In genomic region chr11:111843728-111844258, GRCm38 (mm10) we compare ENCODE assay signal across 12 mouse cellular contexts.
DNase-seq lines count a peak whose midpoint lies in the region; ATAC-seq and TF ChIP-seq lines count a peak whose summit lies in the region.
"Had no signal": no experiment of that assay in that cellular context is flagged by ENCODE, and none has a peak within 500 bp of the region (broad histone marks: within the 10 kb centered on the region; RNA-seq: fewer than 3 reads in every experiment).

No protein-coding gene starts in this region.

- no peak for TF ChIP-seq POLR2A in ES-Bruce4 (IDR thresholded peaks at IDR 0.05; ENCODE audit: insufficient read depth, low read length)

- TF ChIP-seq EP300 in ES-Bruce4 (IDR thresholded peaks at IDR 0.05; ENCODE audit: insufficient read depth, low read depth, low read length): 0 out of 2 replicates have a peak, but pooled peaks have one; percentile 14

- no peak for TF ChIP-seq CTCF in ES-Bruce4 (IDR thresholded peaks at IDR 0.05; ENCODE audit: low read depth, low read length)

- peak; percentile 3 for DNase-seq in Muller cell, postnatal 12 days (ENCODE audit: inconsistent ontology term)
- DNase-seq in forebrain, embryonic 11.5 days (ENCODE audit: low spot score): peak; percentile 68
- DNase-seq in testis, postnatal 14 days (ENCODE audit: low spot score): no peak
- DNase-seq in layer of hippocampus, adult 9-11 months: no peak
- DNase-seq: lung, adult 18-20 months; right cerebral cortex, adult 18-20 months had no signal

- no peaks in the 10 kb centered on the region for H3K4me1 ChIP-seq in ES-Bruce4 (ENCODE audit: control insufficient read depth, insufficient read depth, low read length)
- peaks cover 5% of the 10 kb centered on the region; the same call in 1 of the 2 replicates for H3K4me1 ChIP-seq in forebrain, embryonic 11.5 days (replicated peaks; ENCODE audit: control insufficient read depth, insufficient read depth, low read length)
- peaks cover 25% of the 10 kb centered on the region for H3K4me1 ChIP-seq in midbrain, embryonic 12.5 days

- no peak overlapping the region for H3K9ac ChIP-seq in ES-Bruce4 (ENCODE audit: low read depth, poor library complexity, severe bottlenecking)
- H3K9ac ChIP-seq in forebrain, embryonic 11.5 days (ENCODE audit: low read length): no peak overlapping the region
- no peak overlapping the region for H3K9ac ChIP-seq in midbrain, embryonic 12.5 days (replicated peaks)
- H3K9ac ChIP-seq: heart, embryonic 15.5 days had no signal

- no peak overlapping the region for H3K27ac ChIP-seq in ES-Bruce4 (ENCODE audit: insufficient read depth, low read length)
- peak overlapping the region; percentile 68; the same call in 1 of the 2 replicates for H3K27ac ChIP-seq in forebrain, embryonic 11.5 days (ENCODE audit: low read depth, low read length)
- H3K27ac ChIP-seq in midbrain, embryonic 12.5 days (replicated peaks): peak overlapping the region; percentile 35; the same call in 1 of the 2 replicates
- H3K27ac ChIP-seq: heart, embryonic 15.5 days; left cerebral cortex, adult 2 months had no signal

- H3K27me3 ChIP-seq in ES-Bruce4 (ENCODE audit: control insufficient read depth, insufficient read depth, low read length, poor library complexity, severe bottlenecking): peaks cover 7% of the 10 kb centered on the region
- H3K27me3 ChIP-seq in forebrain, embryonic 11.5 days (ENCODE audit: control insufficient read depth, insufficient read depth, low read length): no peaks in the 10 kb centered on the region
- H3K27me3 ChIP-seq in midbrain, embryonic 12.5 days: peaks cover 39% of the 10 kb centered on the region
- H3K27me3 ChIP-seq: heart, embryonic 15.5 days had no signal

- H3K4me3 ChIP-seq in ES-Bruce4 (ENCODE audit: low read depth, low read length): no peak overlapping the region
- H3K4me3 ChIP-seq in forebrain, embryonic 11.5 days (ENCODE audit: low read depth, low read length): no peak overlapping the region
- no peak overlapping the region for H3K4me3 ChIP-seq in midbrain, embryonic 12.5 days
- H3K4me3 ChIP-seq: heart, embryonic 15.5 days; left cerebral cortex, adult 2 months had no signal

- peak; percentile 82 for ATAC-seq in forebrain, embryonic 11.5 days (replicated peaks; ENCODE audit: low FRiP score)
- peak; percentile 78 for ATAC-seq in midbrain, embryonic 12.5 days (ENCODE audit: low FRiP score, low read depth)
- ATAC-seq in CD4-positive, CD25-positive, alpha-beta regulatory T cell, adult 4 months: no peak

- WGBS in forebrain, embryonic 11.5 days: 7% methylated on average over 4 of the region's 4 CpGs
- 8% methylated on average over 4 of the region's 4 CpGs for WGBS in midbrain, embryonic 12.5 days

- no peaks in the 10 kb centered on the region for H3K36me3 ChIP-seq in ES-Bruce4 (ENCODE audit: control insufficient read depth, insufficient read depth, low read length, poor library complexity, severe bottlenecking)
- no peaks in the 10 kb centered on the region for H3K36me3 ChIP-seq in forebrain, embryonic 11.5 days (ENCODE audit: control insufficient read depth, insufficient read depth, low read length)
- no peaks in the 10 kb centered on the region for H3K36me3 ChIP-seq in midbrain, embryonic 12.5 days
- H3K36me3 ChIP-seq: G1E; heart, embryonic 15.5 days had no signal

- H3K9me3 ChIP-seq in ES-Bruce4 (replicated peaks; ENCODE audit: control insufficient read depth, insufficient read depth, low read length, poor library complexity, severe bottlenecking): no peaks in the 10 kb centered on the region
- no peaks in the 10 kb centered on the region for H3K9me3 ChIP-seq in forebrain, embryonic 11.5 days (ENCODE audit: control insufficient read depth, low read length)
- H3K9me3 ChIP-seq in midbrain, embryonic 12.5 days: no peaks in the 10 kb centered on the region
- H3K9me3 ChIP-seq: G1E; heart, embryonic 15.5 days had no signal

- no peak overlapping the region for H3K4me2 ChIP-seq in forebrain, embryonic 11.5 days (ENCODE audit: low read depth, low read length, severe bottlenecking)
- H3K4me2 ChIP-seq in midbrain, embryonic 12.5 days (replicated peaks): no peak overlapping the region
- H3K4me2 ChIP-seq: heart, embryonic 15.5 days had no signal

Comparison
In these comparisons a context has a peak if more than half of its experiments do, and no peak if none do; other contexts are left out.
1. DNase-seq: peak in Muller cell, postnatal 12 days (single experiment) and forebrain, embryonic 11.5 days (single experiment); none in testis, postnatal 14 days (single experiment) and layer of hippocampus, adult 9-11 months (single experiment).